8 mouse cellular contexts compared by ENCODE assay signal in genomic region chr1:177795421-177796192, GRCm38 (mm10). TPM values are rescaled to one million over a fixed set of nuclear protein-coding genes. Genes with fewer than 3 reads are reported as not detected.
A peak's percentile ranks its signal among the peaks of the same experiment; 100 is the strongest.
DNase-seq lines count a peak whose midpoint lies in the region; ATAC-seq and TF ChIP-seq lines count a peak whose summit lies in the region.

No protein-coding gene starts in this region.

- TF ChIP-seq EP300 in heart, postnatal 0 days (IDR thresholded peaks at IDR 0.05; ENCODE audit: low read depth) = no peak

- peak overlapping the region; percentile 84 for H3K4me3 ChIP-seq in cortical plate, adult 2 months (ENCODE audit: insufficient read depth, low read length)
- H3K4me3 ChIP-seq in heart, postnatal 0 days (ENCODE audit: low read depth, low read length) = peak overlapping the region; percentile 97
- H3K4me3 ChIP-seq in limb, embryonic 13.5 days = peak overlapping the region; percentile 65
- H3K4me3 ChIP-seq in midbrain, embryonic 15.5 days = peak overlapping the region; percentile 97

- H3K27ac ChIP-seq in cortical plate, adult 2 months (ENCODE audit: insufficient read depth, low read length) = peak overlapping the region; percentile 55
- peak overlapping the region; percentile 99 for H3K27ac ChIP-seq in heart, postnatal 0 days (ENCODE audit: low read depth)
- H3K27ac ChIP-seq in limb, embryonic 13.5 days = peak overlapping the region; percentile 94
- H3K27ac ChIP-seq in midbrain, embryonic 15.5 days = peak overlapping the region; percentile 90

- H3K27me3 ChIP-seq in heart, postnatal 0 days (ENCODE audit: control insufficient read depth, insufficient read depth, low read length) = no peaks in the 10 kb centered on the region
- H3K27me3 ChIP-seq in limb, embryonic 13.5 days = no peaks in the 10 kb centered on the region
- no peaks in the 10 kb centered on the region for H3K27me3 ChIP-seq in midbrain, embryonic 15.5 days (replicated peaks)

- peak; percentile 16 for ATAC-seq in heart, postnatal 0 days (ENCODE audit: insufficient read depth, low read depth)
- peak; percentile 25 for ATAC-seq in limb, embryonic 13.5 days (ENCODE audit: low FRiP score, low read depth)
- ATAC-seq in midbrain, embryonic 15.5 days (replicated peaks) = peak; percentile 60; the same call in 1 of the 2 replicates

- TF ChIP-seq CTCF in cortical plate, adult 2 months (IDR thresholded peaks at IDR 0.05; ENCODE audit: extremely low read depth, insufficient read depth, low read length) = no peak
- TF ChIP-seq CTCF in heart, postnatal 0 days (IDR thresholded peaks at IDR 0.05; ENCODE audit: low read depth) = no peak

- H3K36me3 ChIP-seq in heart, postnatal 0 days (replicated peaks; ENCODE audit: control insufficient read depth, insufficient read depth, low read length) = no peaks in the 10 kb centered on the region
- no peaks in the 10 kb centered on the region for H3K36me3 ChIP-seq in limb, embryonic 13.5 days
- no peaks in the 10 kb centered on the region for H3K36me3 ChIP-seq in midbrain, embryonic 15.5 days (replicated peaks)

- TF ChIP-seq POLR2A in cortical plate, adult 2 months (IDR thresholded peaks at IDR 0.05; ENCODE audit: extremely low read depth, insufficient read depth, low read length) = no peak

- H3K9me3 ChIP-seq in heart, postnatal 0 days (replicated peaks; ENCODE audit: control insufficient read depth, low read length) = no peaks in the 10 kb centered on the region
- H3K9me3 ChIP-seq in limb, embryonic 13.5 days = no peaks in the 10 kb centered on the region
- H3K9me3 ChIP-seq in midbrain, embryonic 15.5 days = no peaks in the 10 kb centered on the region

- intact Hi-C loops in gastrocnemius, postnatal 36 days (cut with DNase I) = no loop called here

- peaks cover 2% of the 10 kb centered on the region; the same call in 1 of the 2 replicates for H3K4me1 ChIP-seq in cortical plate, adult 2 months (ENCODE audit: control insufficient read depth, insufficient read depth, low read length)
- peaks cover 12% of the 10 kb centered on the region for H3K4me1 ChIP-seq in heart, postnatal 0 days (ENCODE audit: control insufficient read depth, insufficient read depth)
- peaks cover 16% of the 10 kb centered on the region for H3K4me1 ChIP-seq in limb, embryonic 13.5 days
- H3K4me1 ChIP-seq in midbrain, embryonic 15.5 days = peaks cover 10% of the 10 kb centered on the region

- peak overlapping the region; percentile 93 for H3K4me2 ChIP-seq in heart, postnatal 0 days (ENCODE audit: low read depth, low read length)
- peak overlapping the region; percentile 81 for H3K4me2 ChIP-seq in limb, embryonic 13.5 days (replicated peaks)
- H3K4me2 ChIP-seq in midbrain, embryonic 15.5 days = peak overlapping the region; percentile 74

- H3K9ac ChIP-seq in heart, postnatal 0 days (replicated peaks; ENCODE audit: low read depth, low read length) = peak overlapping the region; percentile 91
- peak overlapping the region; percentile 83 for H3K9ac ChIP-seq in limb, embryonic 13.5 days
- H3K9ac ChIP-seq in midbrain, embryonic 15.5 days = peak overlapping the region; percentile 88

- peak; percentile 57 for DNase-seq in gastrocnemius, postnatal 10 days
- no peak for DNase-seq in gastrocnemius, postnatal 36 days
- DNase-seq in CD4-positive, CD25-positive, alpha-beta regulatory T cell, adult 2 months (ENCODE audit: low read depth, low spot score) = peak; percentile 46
- DNase-seq in heart, postnatal 0 days (ENCODE audit: low spot score) = peak; percentile 22
- DNase-seq in spleen, postnatal 10 days (ENCODE audit: low spot score in 2 of 2) = no peak

- WGBS in heart, postnatal 0 days = under 1% methylated on average over 41 of the region's 41 CpGs
- under 1% methylated on average over 41 of the region's 41 CpGs for WGBS in limb, embryonic 13.5 days
- WGBS in midbrain, embryonic 15.5 days = under 1% methylated on average over 41 of the region's 41 CpGs

RNA-seq across cellular contexts. Expression of gene Adss, which starts 0.7 kb away (rescaled TPM):
- total RNA-seq in gastrocnemius, postnatal 10 days (2021) = 10 to 100 TPM; 14.4 to 21.2 TPM
- 1 to 10 TPM; 8.7 to 9.1 TPM for total RNA-seq in gastrocnemius, postnatal 36 days (2021)
- polyA plus RNA-seq in cortical plate, adult 2 months (2012; rRNA removed) = 56.0 and 60.1 TPM in 2 replicates
- total RNA-seq in heart, postnatal 0 days (2014; rRNA removed; ENCODE audit: low replicate concordance) = 16.6 and 17.0 TPM in 2 replicates
- 8.7 and 9.5 TPM in 2 replicates for polyA plus RNA-seq in heart, postnatal 0 days (2015; fragmentation: Nextera tagmentation; extraction: Ambion mirVana)
- polyA plus RNA-seq in limb, embryonic 13.5 days (2015; fragmentation: Nextera tagmentation; extraction: Ambion mirVana) = 55.9 TPM in 2 replicates
- polyA plus RNA-seq in midbrain, embryonic 15.5 days (2015; fragmentation: Nextera tagmentation; extraction: Ambion mirVana) = 49.6 and 49.7 TPM in 2 replicates

Comparison
In these comparisons a context has a peak if more than half of its experiments do, and no peak if none do; other contexts are left out.
1. DNase-seq: peak in gastrocnemius, postnatal 10 days (single experiment), CD4-positive, CD25-positive, alpha-beta regulatory T cell, adult 2 months (single experiment) and heart, postnatal 0 days (single experiment); none in gastrocnemius, postnatal 36 days (0 of 2) and spleen, postnatal 10 days (0 of 2).
2. Peak in every context shown above with its lines, with median percentiles within 50 percentile points of each other: H3K27ac ChIP-seq, H3K4me3 ChIP-seq, ATAC-seq, H3K4me2 ChIP-seq and H3K9ac ChIP-seq.